Mouse (Mus musculus): ENCODE results near the gene A130010J15Rik.

A130010J15Rik gene

DNA sequence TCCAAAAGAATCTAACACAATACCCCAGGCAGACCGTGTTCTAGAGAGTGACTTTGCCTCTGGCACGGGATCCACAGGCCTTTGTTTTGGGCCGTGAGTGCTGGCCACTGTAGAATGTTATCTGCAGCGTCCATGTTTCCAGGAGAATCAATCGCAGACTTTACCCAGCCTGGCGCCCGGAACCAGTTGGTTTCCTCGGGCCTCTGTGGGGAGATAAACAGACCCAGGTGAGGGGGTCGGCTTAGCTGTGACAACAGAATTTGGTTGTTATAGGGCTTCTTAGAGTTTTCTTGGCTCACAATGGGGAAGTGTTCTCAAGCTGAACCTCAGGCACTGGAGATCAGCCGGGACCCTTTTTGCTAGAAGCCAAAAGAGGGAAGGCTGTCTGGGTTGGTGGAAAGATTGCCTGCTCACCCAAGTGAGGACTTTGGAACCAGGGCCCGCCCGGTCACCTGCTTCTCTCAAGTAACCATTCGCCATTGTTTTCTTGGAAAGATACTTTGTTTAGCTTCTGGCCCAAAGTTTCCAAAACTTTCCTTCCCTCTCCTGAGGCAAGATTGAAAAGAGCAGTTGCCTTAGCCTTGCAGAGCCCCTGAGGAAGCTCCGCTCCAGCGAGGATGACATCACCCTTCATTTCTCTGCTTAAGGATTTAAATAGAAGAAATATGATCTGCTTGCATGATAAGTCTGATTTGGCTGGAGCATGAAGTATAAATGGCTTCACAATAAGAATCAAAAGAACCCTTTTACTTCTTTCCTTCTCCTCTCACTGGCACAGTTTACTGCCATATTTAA, 11.3 kb upstream of the A130010J15Rik start:
- DNase-seq: no peak

DNA sequence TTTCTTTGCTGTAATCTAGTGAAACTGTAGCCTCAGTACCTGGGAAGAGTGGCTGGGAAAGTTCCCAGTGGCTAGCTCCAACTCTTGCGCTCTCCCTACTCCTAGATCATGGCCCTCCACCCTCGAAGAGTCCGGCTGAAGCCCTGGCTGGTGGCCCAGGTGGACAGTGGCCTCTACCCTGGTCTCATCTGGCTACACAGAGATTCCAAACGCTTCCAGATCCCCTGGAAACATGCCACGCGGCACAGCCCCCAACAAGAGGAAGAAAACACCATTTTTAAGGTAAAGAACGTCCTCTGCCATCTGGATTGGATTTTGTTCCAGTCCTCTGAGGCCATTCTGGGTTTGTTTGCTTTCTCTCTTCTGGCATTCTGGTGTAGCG, 10.7 kb upstream of the A130010J15Rik start:
- DNase-seq: no peak

DNA sequence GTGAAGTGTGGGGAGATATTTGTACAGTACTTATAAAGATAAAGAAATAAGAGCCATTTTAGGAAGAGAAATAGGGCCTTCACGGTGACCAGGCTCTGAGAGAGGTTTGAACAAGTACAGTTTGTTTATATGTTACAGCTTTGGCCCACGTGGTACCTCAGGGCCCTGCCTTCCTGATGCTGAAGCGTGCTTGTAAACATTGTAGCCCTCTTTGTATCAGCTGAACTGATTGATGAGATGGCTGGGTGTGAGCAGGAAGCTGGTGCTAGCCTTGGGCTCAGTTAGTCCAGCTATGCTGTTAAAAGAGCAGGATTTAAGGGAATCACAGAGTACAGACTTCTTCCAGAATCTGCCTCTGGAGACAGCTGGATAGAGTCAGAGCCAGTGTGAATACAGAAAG, 8.7 kb upstream of the A130010J15Rik start:
- no peak for DNase-seq

GRCm38 (mm10) chr1:193159613-193160012, 8.2 kb upstream of the A130010J15Rik start:
- no peak for DNase-seq

GRCm38 (mm10) chr1:193160317-193161032, 7.4 kb upstream of the A130010J15Rik start:
- DNase-seq: no peak

DNA sequence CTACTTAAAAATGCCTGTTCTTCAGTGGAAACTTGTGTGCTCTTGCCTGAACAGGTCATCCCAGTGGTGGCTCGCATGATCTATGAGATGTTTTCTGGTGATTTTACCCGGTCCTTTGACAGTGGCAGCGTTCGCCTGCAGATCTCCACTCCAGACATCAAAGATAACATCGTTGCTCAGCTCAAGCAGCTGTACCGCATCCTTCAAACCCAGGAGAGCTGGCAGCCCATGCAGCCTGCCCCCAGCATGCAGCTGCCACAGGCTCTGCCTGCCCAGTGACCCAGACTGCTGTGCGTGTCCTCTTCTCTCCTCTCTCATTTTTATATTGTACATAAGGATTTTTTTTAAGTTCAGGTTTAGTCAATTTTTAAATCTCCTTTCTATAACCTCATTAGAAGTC, 1.4 kb downstream of the A130010J15Rik start:
- no peak for DNase-seq

- DNase-seq: no peak
These were observed 2.0 kb downstream of the A130010J15Rik start for GRCm38 (mm10) chr1:193169856-193170255.

DNA sequence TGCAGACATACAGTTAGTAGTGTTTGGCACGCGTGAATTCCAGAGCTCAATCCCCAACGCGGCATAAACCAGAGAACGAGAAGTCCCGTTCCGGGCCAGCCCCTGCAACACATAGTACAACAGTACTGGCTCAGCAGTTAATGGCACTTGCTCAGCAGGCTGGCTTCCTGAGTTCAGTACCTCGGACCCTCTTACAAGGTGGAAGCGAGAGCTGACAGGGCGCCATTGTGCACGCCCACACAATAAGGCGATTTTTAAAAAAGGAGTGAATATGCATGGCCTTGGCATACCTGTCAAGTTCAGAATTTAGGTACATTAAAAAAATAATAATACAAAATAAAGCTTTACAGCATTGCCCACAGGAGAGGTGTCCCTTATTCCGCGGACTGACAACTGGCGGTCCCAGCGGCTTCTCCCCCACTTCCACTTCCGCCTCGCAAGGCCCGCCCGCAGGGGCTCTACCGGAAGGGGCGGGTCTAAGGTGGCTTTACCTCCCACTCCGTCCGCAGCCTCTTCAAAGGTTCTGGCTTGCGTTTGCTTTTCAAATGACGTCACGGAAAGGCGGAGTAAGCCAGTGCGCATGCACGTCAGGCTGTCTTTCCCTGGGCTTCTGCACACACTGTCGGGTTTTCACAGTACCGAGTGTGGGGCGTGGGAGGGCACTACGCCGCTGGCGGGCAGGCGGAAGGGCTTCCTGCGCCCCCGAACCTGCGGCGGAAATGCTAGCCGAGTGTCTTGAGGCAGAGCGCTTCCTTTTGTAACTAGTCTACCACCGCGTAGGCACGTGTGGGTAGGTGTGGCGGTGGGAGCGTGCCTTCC, 5.4 kb downstream of the A130010J15Rik start:
- DNase-seq: peak; percentile 87

DNA sequence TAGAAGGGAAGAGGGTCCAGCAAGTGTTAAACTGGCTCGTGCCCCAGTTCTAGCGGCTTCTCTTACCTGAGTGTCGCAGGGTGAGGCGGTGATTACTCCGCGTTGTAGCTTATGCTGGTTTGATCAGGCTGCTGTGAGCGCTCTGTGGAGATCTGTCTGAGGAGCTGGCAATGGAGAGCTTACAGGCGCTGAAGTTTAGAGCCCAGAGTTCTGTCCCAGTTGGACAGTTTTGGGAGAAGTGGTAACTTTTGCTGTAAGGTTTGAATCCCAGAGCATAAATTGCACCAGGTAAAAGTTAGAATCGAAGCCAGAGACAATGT, 5.9 kb downstream of the A130010J15Rik start:
- DNase-seq: no peak

- no peak for DNase-seq
These were observed 6.4 kb downstream of the A130010J15Rik start for GRCm38 (mm10) chr1:193174143-193174733.

- no peak for DNase-seq
These were observed 13.3 kb downstream of the A130010J15Rik start for GRCm38 (mm10) chr1:193181104-193181503.

DNA sequence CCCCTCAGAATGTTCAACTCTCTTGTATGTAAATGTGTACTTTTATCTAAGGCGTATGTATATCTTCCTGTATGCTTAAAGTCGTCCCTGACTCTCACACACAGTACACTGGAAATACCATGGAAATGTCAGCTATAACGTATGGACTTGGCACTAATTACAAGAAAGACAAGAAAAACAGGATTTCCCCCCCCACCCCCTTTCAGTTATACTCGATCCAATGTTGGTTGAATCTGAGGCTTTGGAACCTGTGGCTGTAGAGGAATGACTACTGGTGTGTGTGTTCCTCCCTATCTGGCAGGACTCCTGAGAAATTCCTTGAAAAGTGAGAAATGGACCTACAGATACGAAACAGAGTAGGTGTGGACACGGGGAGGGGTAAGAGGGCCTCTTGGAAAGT, 20.4 kb downstream of the A130010J15Rik start:
- DNase-seq: no peak

DNA sequence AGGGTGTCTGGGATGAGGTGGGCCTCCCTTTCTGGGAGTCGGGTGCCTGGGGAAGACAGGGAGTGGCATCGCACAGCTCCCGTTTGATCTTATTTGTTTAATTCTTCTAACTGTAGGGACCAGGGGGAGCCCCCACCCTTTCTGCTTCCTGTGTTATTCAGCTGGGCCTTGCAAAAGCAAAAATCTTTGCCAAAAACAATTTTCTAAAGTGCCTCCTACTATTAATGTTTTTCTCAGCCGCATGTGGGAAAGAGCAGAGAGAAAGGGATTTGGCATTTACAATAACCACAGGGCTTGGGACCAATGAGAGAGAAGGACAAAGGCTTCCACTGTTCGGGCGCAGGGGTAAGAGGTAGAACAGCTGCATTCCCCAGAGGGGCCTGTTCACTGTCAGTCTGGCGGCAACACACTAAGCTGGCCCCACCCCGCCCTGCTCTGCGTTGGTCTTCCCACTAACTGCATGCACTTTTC, 21.3 kb downstream of the A130010J15Rik start:
- peak; percentile 19 for DNase-seq

- DNase-seq: no peak
These were observed 21.9 kb downstream of the A130010J15Rik start for GRCm38 (mm10) chr1:193189771-193190170.

- DNase-seq: no peak
These were observed 23.9 kb downstream of the A130010J15Rik start for GRCm38 (mm10) chr1:193191675-193192283.

- no peak for DNase-seq
These were observed 26.7 kb downstream of the A130010J15Rik start for GRCm38 (mm10) chr1:193194416-193195140.

DNA sequence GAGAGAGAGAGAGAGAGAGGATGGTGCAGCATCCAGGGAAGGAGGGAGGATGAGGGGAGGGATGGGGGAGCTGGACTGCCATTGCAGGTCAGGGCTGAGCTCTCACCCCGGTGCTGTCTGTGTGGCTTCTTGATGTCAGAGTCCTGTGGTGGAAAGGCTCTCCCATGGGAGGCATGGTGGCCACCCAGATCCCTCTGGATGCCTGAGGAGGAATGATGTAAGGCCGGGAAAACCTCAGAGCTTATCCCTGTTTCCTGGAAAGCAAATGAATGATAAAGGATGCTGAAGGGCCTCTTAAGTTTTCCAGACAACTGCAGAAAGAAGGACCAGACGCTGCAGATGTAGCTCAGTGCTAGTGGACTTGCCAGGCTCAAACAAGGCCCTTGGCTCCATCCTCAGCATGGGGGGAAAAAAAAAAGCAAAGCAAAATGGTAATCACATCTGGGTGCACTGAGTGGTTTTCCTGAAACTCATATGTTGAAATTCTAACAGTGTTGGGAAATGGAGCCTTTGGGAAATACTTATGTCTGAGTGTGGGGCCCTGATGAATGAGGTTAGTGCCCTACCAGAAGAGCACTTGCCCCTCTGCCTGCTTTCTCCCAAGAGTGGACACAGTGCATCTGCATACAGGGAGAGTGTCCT, 27.4 kb downstream of the A130010J15Rik start:
- no peak for DNase-seq

DNA sequence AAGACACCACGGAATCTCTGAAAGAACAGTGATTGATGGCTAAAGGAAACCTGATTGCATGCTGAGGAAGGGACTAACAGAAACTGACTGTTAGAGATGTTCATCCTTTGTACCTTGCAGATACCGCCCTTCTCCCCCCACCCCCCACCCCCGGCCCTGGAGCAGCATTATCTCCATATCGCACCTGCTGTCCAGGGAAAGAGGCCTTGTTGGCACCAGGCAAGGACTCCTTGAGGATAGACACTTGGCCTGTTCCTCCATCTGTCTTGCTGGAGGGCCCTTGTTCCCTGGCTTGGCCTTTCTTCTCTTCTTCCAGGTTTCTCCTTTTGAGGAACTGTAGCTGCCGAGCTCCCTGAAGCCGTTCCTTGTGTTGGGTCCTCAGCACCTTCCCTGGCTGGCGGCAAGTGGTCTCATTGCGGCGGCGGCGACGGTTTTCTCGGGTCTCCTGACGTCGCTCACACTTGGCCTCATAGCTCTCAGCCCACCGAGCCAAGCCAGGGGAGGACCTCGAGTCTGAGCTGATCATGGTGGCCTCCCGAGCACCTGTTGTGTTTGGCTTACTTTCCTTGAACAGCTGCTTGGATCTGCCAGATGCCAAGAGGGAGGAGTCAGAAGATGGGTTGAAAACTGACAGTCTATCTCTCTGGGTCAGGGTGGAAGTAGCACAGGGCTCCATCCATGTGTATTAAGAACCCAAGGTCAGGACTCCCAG, 29.8 kb downstream of the A130010J15Rik start:
- no peak for DNase-seq

DNA sequence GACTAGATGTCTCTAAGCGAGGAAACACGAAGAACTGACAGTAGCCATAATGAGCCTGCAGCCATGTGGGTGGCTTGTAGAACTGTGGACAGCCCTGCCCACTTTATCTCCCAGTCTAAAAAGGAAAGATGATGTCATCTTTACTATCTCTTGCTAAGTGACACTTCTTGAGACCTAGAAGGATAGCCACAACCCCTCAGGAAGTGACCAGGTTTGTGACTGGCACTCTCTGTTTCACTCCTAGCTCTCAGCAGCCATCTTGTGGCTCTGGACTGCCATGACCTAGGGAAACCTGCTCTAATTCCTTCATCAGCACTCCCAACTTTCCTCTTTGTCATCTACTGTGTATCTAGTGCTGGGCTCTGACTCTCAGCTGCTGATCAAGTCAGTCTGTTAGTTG, 30.5 kb downstream of the A130010J15Rik start:
- DNase-seq: no peak

- DNase-seq: no peak
These were observed 33.0 kb downstream of the A130010J15Rik start for GRCm38 (mm10) chr1:193200640-193201382.
